Mouse (Mus musculus): ENCODE results near the gene Mafg. TPM values are rescaled to one million over a fixed set of nuclear protein-coding genes. Genes with fewer than 3 reads are reported as not detected.

Mafg gene
- total RNA-seq, 2 experiments from 2014 or later: 70.0 to 71.5 TPM

GRCm38 (mm10) chr11:120647047-120647830 is 13.8 kb upstream of the Mafg start:
- DNase-seq (ENCODE audit: low spot score in 2 of 2): no peak

- peak; percentile 93 to 95 for DNase-seq (ENCODE audit: low spot score in 2 of 2)
These were observed 10.2 kb upstream of the Mafg start, which contains the start of gene Pycr1 for GRCm38 (mm10) chr11:120643601-120643987. Gene Pycr1, minus strand, starts transcription at chr11:120643769.

GRCm38 (mm10) chr11:120642939-120643600 is 9.7 kb upstream of the Mafg start:
- no peak for DNase-seq (ENCODE audit: low spot score in 2 of 2)

GRCm38 (mm10) chr11:120641869-120642268 is 8.5 kb upstream of the Mafg start:
- no peak for DNase-seq (ENCODE audit: low spot score in 2 of 2)

GRCm38 (mm10) chr11:120641255-120641654 is 7.9 kb upstream of the Mafg start:
- no peak for DNase-seq (ENCODE audit: low spot score in 2 of 2)

- DNase-seq (ENCODE audit: low spot score in 2 of 2): no peak
These were observed 1.4 kb upstream of the Mafg start for GRCm38 (mm10) chr11:120634810-120635209.

- peak in 1 of 2 experiments; percentile 50 for DNase-seq (ENCODE audit: low spot score in 2 of 2)
These were observed 561 bp downstream of the Mafg start for GRCm38 (mm10) chr11:120632559-120633519.

- DNase-seq (ENCODE audit: low spot score in 2 of 2): no peak
These were observed 1.5 kb downstream of the Mafg start for GRCm38 (mm10) chr11:120631726-120632448.

- DNase-seq (ENCODE audit: low spot score in 2 of 2): no peak
These were observed 2.3 kb downstream of the Mafg start for GRCm38 (mm10) chr11:120630881-120631725.

GRCm38 (mm10) chr11:120630401-120630871 is 3.0 kb downstream of the Mafg start:
- no peak for DNase-seq (ENCODE audit: low spot score in 2 of 2)

GRCm38 (mm10) chr11:120629911-120630310 is 3.5 kb downstream of the Mafg start:
- no peak for DNase-seq (ENCODE audit: low spot score in 2 of 2)

GRCm38 (mm10) chr11:120629341-120629730 is 4.1 kb downstream of the Mafg start:
- peak in 1 of 2 experiments; percentile 41 for DNase-seq (ENCODE audit: low spot score in 2 of 2)

GRCm38 (mm10) chr11:120628601-120629340 is 4.6 kb downstream of the Mafg start:
- no peak for DNase-seq (ENCODE audit: low spot score in 2 of 2)

- DNase-seq (ENCODE audit: low spot score in 2 of 2): no peak
These were observed 5.7 kb downstream of the Mafg start for GRCm38 (mm10) chr11:120627468-120628300.

GRCm38 (mm10) chr11:120626785-120627467 is 6.5 kb downstream of the Mafg start:
- no peak for DNase-seq (ENCODE audit: low spot score in 2 of 2)

GRCm38 (mm10) chr11:120625152-120625775 is 8.1 kb downstream of the Mafg start, which contains the start of gene Sirt7:
Gene Sirt7, minus strand, starts transcription at chr11:120625240.
- DNase-seq (ENCODE audit: low spot score in 2 of 2): no peak

GRCm38 (mm10) chr11:120624680-120625111 is 8.7 kb downstream of the Mafg start:
- DNase-seq (ENCODE audit: low spot score in 2 of 2): peak; percentile 74 to 91

All from layer of hippocampus, adult 18-20 months (tissue).